Mouse (Mus musculus): ENCODE data around the gene Fgr. TPM values are rescaled to one million over a fixed set of nuclear protein-coding genes. Genes with fewer than 3 reads are reported as not detected.

Gene Fgr
- polyA plus RNA-seq, 1 experiment from 2014 or later = 0.15 TPM

- Histone ChIP-seq H3K36me3 (ENCODE audit: control insufficient read depth, insufficient read depth, low read length) (no peaks in the 10 kb centered on the region), H3K27ac (replicated peaks) (no peak overlapping the region), H3K4me1 (replicated peaks; ENCODE audit: control insufficient read depth, insufficient read depth) (no peaks in the 10 kb centered on the region), H3K4me2 (replicated peaks; ENCODE audit: low read depth) (no peak overlapping the region), H3K9me3 (ENCODE audit: control insufficient read depth, low read length) (no peaks in the 10 kb centered on the region), H3K9ac (ENCODE audit: low read length) (no peak overlapping the region), H3K4me3 (ENCODE audit: low read depth, low read length) (no peak overlapping the region), H3K27me3 (ENCODE audit: control insufficient read depth, insufficient read depth, low read length) (no peaks in the 10 kb centered on the region)
- whole genome bisulfite sequencing = 72% methylated on average over 7 of the region's 7 CpGs
- no peak for ATAC-seq (ENCODE audit: low FRiP score, low TSS enrichment)
- TF ChIP-seq EP300 (optimal IDR thresholded peaks at IDR 0.05) (no peak), CTCF (IDR thresholded peaks at IDR 0.05; ENCODE audit: low read depth) (no peak)
- DNase-seq (ENCODE audit: low spot score) = no peak
Observed at GRCm38 (mm10) chr4:132954530-132955394, 19.1 kb upstream of the Fgr start.

GRCm38 (mm10) chr4:132955395-132955791 lies 18.5 kb upstream of the Fgr start:
- H3K4me2 ChIP-seq (replicated peaks; ENCODE audit: low read depth) = no peak overlapping the region

GRCm38 (mm10) chr4:132958741-132959678 lies 14.9 kb upstream of the Fgr start:
- Histone ChIP-seq H3K9ac (ENCODE audit: low read length) (0 out of 2 replicates have a peak overlapping the region, but pooled peaks have one; percentile 23), H3K9me3 (ENCODE audit: control insufficient read depth, low read length) (no peaks in the 10 kb centered on the region), H3K27me3 (ENCODE audit: control insufficient read depth, insufficient read depth, low read length) (no peaks in the 10 kb centered on the region), H3K27ac (replicated peaks) (peak overlapping the region; percentile 71; the same call in 1 of the 2 replicates), H3K4me2 (replicated peaks; ENCODE audit: low read depth) (no peak overlapping the region; the same call in 1 of the 2 replicates), H3K4me1 (replicated peaks; ENCODE audit: control insufficient read depth, insufficient read depth) (no peaks in the 10 kb centered on the region), H3K36me3 (ENCODE audit: control insufficient read depth, insufficient read depth, low read length) (no peaks in the 10 kb centered on the region), H3K4me3 (ENCODE audit: low read depth, low read length) (no peak overlapping the region)
- TF ChIP-seq CTCF (IDR thresholded peaks at IDR 0.05; ENCODE audit: low read depth) (peak; percentile 19; the same call in 1 of the 2 replicates), EP300 (optimal IDR thresholded peaks at IDR 0.05) (no peak)
- peak; percentile 59 for ATAC-seq (ENCODE audit: low FRiP score, low TSS enrichment)
- WGBS = 11% methylated on average over 10 of the region's 10 CpGs
- DNase-seq (ENCODE audit: low spot score) = no peak

More at GRCm38 (mm10) chr4:132955395-132955791, 18.5 kb upstream of the Fgr start:
- no peaks in the 10 kb centered on the region for H3K4me1 ChIP-seq (replicated peaks; ENCODE audit: control insufficient read depth, insufficient read depth)
- no peaks in the 10 kb centered on the region for H3K36me3 ChIP-seq (ENCODE audit: control insufficient read depth, insufficient read depth, low read length)
- DNase-seq (ENCODE audit: low spot score) = no peak
- no peak for ATAC-seq (ENCODE audit: low FRiP score, low TSS enrichment)
- no peaks in the 10 kb centered on the region for H3K27me3 ChIP-seq (ENCODE audit: control insufficient read depth, insufficient read depth, low read length)
- 32% methylated on average over 2 of the region's 2 CpGs for WGBS
- H3K9me3 ChIP-seq (ENCODE audit: control insufficient read depth, low read length) = no peaks in the 10 kb centered on the region
- H3K4me3 ChIP-seq (ENCODE audit: low read depth, low read length) = no peak overlapping the region
- TF ChIP-seq CTCF (IDR thresholded peaks at IDR 0.05; ENCODE audit: low read depth) (no peak), EP300 (optimal IDR thresholded peaks at IDR 0.05) (no peak)
- no peak overlapping the region for H3K27ac ChIP-seq (replicated peaks)
- H3K9ac ChIP-seq (ENCODE audit: low read length) = no peak overlapping the region

GRCm38 (mm10) chr4:132959679-132960045 lies 14.2 kb upstream of the Fgr start:
- TF ChIP-seq EP300 (optimal IDR thresholded peaks at IDR 0.05) (no peak), CTCF (IDR thresholded peaks at IDR 0.05; ENCODE audit: low read depth) (no peak)
- Histone ChIP-seq H3K4me1 (replicated peaks; ENCODE audit: control insufficient read depth, insufficient read depth) (no peaks in the 10 kb centered on the region), H3K9me3 (ENCODE audit: control insufficient read depth, low read length) (no peaks in the 10 kb centered on the region), H3K4me3 (ENCODE audit: low read depth, low read length) (no peak overlapping the region), H3K27ac (replicated peaks) (peak overlapping the region; percentile 71; the same call in 1 of the 2 replicates), H3K9ac (ENCODE audit: low read length) (0 out of 2 replicates have a peak overlapping the region, but pooled peaks have one; percentile 23), H3K36me3 (ENCODE audit: control insufficient read depth, insufficient read depth, low read length) (no peaks in the 10 kb centered on the region), H3K4me2 (replicated peaks; ENCODE audit: low read depth) (no peak overlapping the region), H3K27me3 (ENCODE audit: control insufficient read depth, insufficient read depth, low read length) (no peaks in the 10 kb centered on the region)
- ATAC-seq (ENCODE audit: low FRiP score, low TSS enrichment) (no peak), DNase-seq (ENCODE audit: low spot score) (no peak)
- 48% methylated on average over 3 of the region's 3 CpGs for WGBS

GRCm38 (mm10) chr4:132960313-132960712 lies 13.6 kb upstream of the Fgr start:
- no peak for DNase-seq (ENCODE audit: low spot score)
- WGBS = 40% methylated on average over 5 of the region's 5 CpGs

More at GRCm38 (mm10) chr4:132960313-132960712, 13.6 kb upstream of the Fgr start:
- Histone ChIP-seq H3K4me2 (replicated peaks; ENCODE audit: low read depth) (no peak overlapping the region), H3K27me3 (ENCODE audit: control insufficient read depth, insufficient read depth, low read length) (no peaks in the 10 kb centered on the region), H3K4me1 (replicated peaks; ENCODE audit: control insufficient read depth, insufficient read depth) (no peaks in the 10 kb centered on the region), H3K9ac (ENCODE audit: low read length) (no peak overlapping the region), H3K36me3 (ENCODE audit: control insufficient read depth, insufficient read depth, low read length) (no peaks in the 10 kb centered on the region), H3K9me3 (ENCODE audit: control insufficient read depth, low read length) (no peaks in the 10 kb centered on the region), H3K4me3 (ENCODE audit: low read depth, low read length) (no peak overlapping the region), H3K27ac (replicated peaks) (no peak overlapping the region)
- 0 out of 2 replicates have a peak, but pooled peaks have one; percentile 24 for ATAC-seq (ENCODE audit: low FRiP score, low TSS enrichment)
- TF ChIP-seq CTCF (IDR thresholded peaks at IDR 0.05; ENCODE audit: low read depth) (no peak), EP300 (optimal IDR thresholded peaks at IDR 0.05) (no peak)
